Mouse (Mus musculus) forebrain, embryonic 14.5 days (tissue): ENCODE measurements at regions not wholly inside any gene's neighbourhood (a gene's known extent, or its start where the extent isn't known, plus 50 kb on each side); places are given as distances from the start of the nearest gene placed in this dataset.
"Not testable (repeated sequence)": the region's sequence is repeated elsewhere in the genome, so short reads cannot be mapped to it uniquely, and the experiment has no call there.

ENCODE experiments used
- ATAC-seq: fragments of 200-750 bp; cut with Nextera tagmentation; 2 replicates; pipeline ENCODE4 v1.8.0; 2017; ENCODE audit warnings: mild to moderate bottlenecking, moderate library complexity
- DNase-seq: peaks from one replicate; pipeline ENCODE4 v3.0.0-alpha.2; 2015; ENCODE audit warnings: low spot score
- H3K27ac ChIP-seq: fragments of 300-500 bp; sonication (generic); 2 replicates; pipeline ENCODE4 v1.5.1; 2014; ENCODE audit warnings: low read depth, mild to moderate bottlenecking, control low read depth, low read length, moderate library complexity
- H3K27me3 ChIP-seq: fragments of 300-500 bp; sonication (generic); replicated peaks from 2 replicates; pipeline ENCODE4 v1.6.1; 2014; ENCODE audit warnings: low read length, control low read depth, mixed read lengths; ENCODE audit not compliant: control insufficient read depth, insufficient read depth
- H3K36me3 ChIP-seq: fragments of 300-500 bp; sonication (generic); 2 replicates; pipeline ENCODE4 v1.6.1; 2014; ENCODE audit warnings: low read length, control low read depth; ENCODE audit not compliant: control insufficient read depth, insufficient read depth
- H3K4me1 ChIP-seq: fragments of 300-500 bp; sonication (generic); 2 replicates; pipeline ENCODE4 v1.6.1; 2014; ENCODE audit warnings: antibody characterized with exemption, low read length, control low read depth; ENCODE audit not compliant: control insufficient read depth, insufficient read depth
- H3K4me2 ChIP-seq: fragments of 300-500 bp; sonication (generic); 2 replicates; pipeline ENCODE4 v1.6.1; 2014; ENCODE audit warnings: mild to moderate bottlenecking, control low read depth, low read length
- H3K4me3 ChIP-seq: fragments of 300-500 bp; sonication (generic); 2 replicates; pipeline ENCODE4 v1.5.1; 2014; ENCODE audit warnings: low read depth, low read length, control low read depth
- H3K9ac ChIP-seq: fragments of 300-500 bp; sonication (generic); 2 replicates; pipeline ENCODE4 v1.6.1; 2014; ENCODE audit warnings: mild to moderate bottlenecking, low read length, control low read depth, moderate library complexity
- H3K9me3 ChIP-seq: fragments of 300-500 bp; sonication (generic); replicated peaks from 2 replicates; pipeline ENCODE4 v1.6.1; 2016; ENCODE audit warnings: low read length, control low read depth, mixed read lengths; ENCODE audit not compliant: control insufficient read depth
- WGBS: fragments of 180-500 bp; shearing (Covaris S2); extraction: QIAGEN DNeasy Blood & Tissue Kit; methylation state at CpG from one replicate; pipeline ENCODE4 v1.1.7; 2014; 5-methylcytosine and 5-hydroxymethylcytosine counted together

DNA sequence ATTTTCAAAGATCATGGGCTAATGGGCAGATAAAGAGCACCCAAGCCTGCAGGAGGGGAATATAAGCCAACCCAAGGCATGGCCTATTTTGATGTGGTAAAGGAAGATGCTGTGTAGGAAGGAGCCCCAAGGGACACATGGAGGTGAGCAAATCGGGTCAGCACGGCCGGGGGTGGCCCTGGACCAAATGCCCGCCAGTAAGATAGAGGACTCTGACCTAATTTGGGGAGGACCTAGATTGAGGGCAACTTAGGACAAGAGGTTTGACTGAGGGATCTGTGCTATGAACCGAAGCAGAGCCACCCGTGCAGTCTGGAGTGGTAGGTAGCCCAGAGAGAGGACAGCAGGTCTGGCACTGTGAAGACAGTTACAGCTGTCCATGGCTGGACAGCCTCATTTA, 166.9 kb upstream of the Myt1l start:
- H3K4me3 ChIP-seq = no peak overlapping the region
- no peaks in the 10 kb centered on the region for H3K9me3 ChIP-seq
- no peak overlapping the region for H3K9ac ChIP-seq
- no peak for DNase-seq
- H3K4me1 ChIP-seq = peaks cover 8% of the 10 kb centered on the region; the same call in 1 of the 2 replicates
- WGBS = 96% methylated on average over 6 of the region's 6 CpGs
- H3K27me3 ChIP-seq = no peaks in the 10 kb centered on the region
- no peak for ATAC-seq
- H3K27ac ChIP-seq = no peak overlapping the region
- no peak overlapping the region for H3K4me2 ChIP-seq
- no peaks in the 10 kb centered on the region for H3K36me3 ChIP-seq

GRCm38 (mm10) chr12:29367741-29368106, 160.5 kb upstream of the Myt1l start:
- not testable (repeated sequence) for H3K27me3 ChIP-seq, ATAC-seq, DNase-seq, H3K9me3 ChIP-seq, H3K36me3 ChIP-seq
- peak overlapping the region; percentile 47 for H3K4me2 ChIP-seq
- H3K9ac ChIP-seq = peak overlapping the region; percentile 57
- H3K4me3 ChIP-seq = peak overlapping the region; percentile 19
- H3K27ac ChIP-seq = peak overlapping the region; percentile 91
- peaks cover 18% of the 10 kb centered on the region for H3K4me1 ChIP-seq
- 21% methylated on average over 3 of the region's 3 CpGs for WGBS

- Histone ChIP-seq H3K4me2 (peak overlapping the region; percentile 47), H3K4me1 (peaks cover 18% of the 10 kb centered on the region), H3K36me3 (no peaks in the 10 kb centered on the region), H3K9ac (peak overlapping the region; percentile 57), H3K27ac (peak overlapping the region; percentile 91), H3K9me3 (no peaks in the 10 kb centered on the region), H3K27me3 (no peaks in the 10 kb centered on the region), H3K4me3 (peak overlapping the region; percentile 19)
- peak; percentile 91 for DNase-seq
- 4% methylated on average over 19 of the region's 19 CpGs for WGBS
- peak; percentile 95 for ATAC-seq
Measured at GRCm38 (mm10) chr12:29368107-29368819, 159.9 kb upstream of the Myt1l start.

DNA sequence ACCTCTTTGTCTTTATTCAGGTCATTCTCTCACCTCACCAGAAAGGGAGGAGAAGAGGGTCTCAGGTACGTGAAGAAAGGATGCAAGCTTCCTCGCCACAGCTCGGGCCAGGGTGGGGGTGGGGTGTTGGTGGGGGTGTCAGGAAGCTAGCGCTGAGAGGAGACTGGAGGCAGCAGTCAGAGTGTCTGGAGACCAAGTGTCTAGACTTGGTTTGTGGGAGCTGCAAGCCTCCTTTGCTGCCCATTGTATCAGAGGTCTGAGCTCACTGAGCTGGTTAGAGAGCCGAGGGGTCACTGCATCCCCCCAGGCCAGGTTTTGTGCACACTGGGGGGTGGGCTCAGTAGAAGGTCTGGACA, 159.4 kb upstream of the Myt1l start:
- no peaks in the 10 kb centered on the region for H3K27me3 ChIP-seq
- peaks cover 18% of the 10 kb centered on the region for H3K4me1 ChIP-seq
- H3K4me3 ChIP-seq = peak overlapping the region; percentile 19
- DNase-seq (no peak), ATAC-seq (peak; percentile 57)
- H3K4me2 ChIP-seq = peak overlapping the region; percentile 47
- no peaks in the 10 kb centered on the region for H3K36me3 ChIP-seq
- H3K27ac ChIP-seq = peak overlapping the region; percentile 91
- 2% methylated on average over 5 of the region's 5 CpGs for whole genome bisulfite sequencing
- H3K9ac ChIP-seq = peak overlapping the region; percentile 57
- no peaks in the 10 kb centered on the region for H3K9me3 ChIP-seq

DNA sequence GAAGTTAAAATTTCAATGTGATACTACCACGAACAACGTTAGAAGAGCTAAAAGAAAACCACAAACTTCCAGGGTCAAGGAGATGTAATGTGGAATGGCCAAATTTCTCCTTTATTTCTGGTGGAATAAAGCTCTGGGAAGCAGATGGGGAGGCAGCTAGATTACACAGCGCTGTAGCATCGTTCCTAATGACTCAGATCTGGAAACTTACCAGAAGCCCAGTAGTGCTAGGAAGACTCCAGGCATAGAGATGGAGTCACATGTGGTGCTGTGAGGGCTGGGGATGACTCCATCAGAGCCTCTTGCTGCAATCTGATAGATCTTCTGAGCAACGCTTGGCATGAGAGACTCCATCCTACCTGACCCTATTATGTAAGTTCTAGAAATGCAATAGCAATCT, 136.4 kb upstream of the Myt1l start:
- DNase-seq = no peak
- Histone ChIP-seq H3K4me2 (no peak overlapping the region), H3K27ac (no peak overlapping the region), H3K36me3 (no peaks in the 10 kb centered on the region), H3K9me3 (no peaks in the 10 kb centered on the region), H3K4me1 (no peaks in the 10 kb centered on the region), H3K9ac (no peak overlapping the region), H3K4me3 (no peak overlapping the region), H3K27me3 (no peaks in the 10 kb centered on the region)
- ATAC-seq = no peak
- 88% methylated on average over 5 of the region's 5 CpGs for WGBS

- no peaks in the 10 kb centered on the region for H3K9me3 ChIP-seq
Measured at GRCm38 (mm10) chr12:29394271-29394670, 133.9 kb upstream of the Myt1l start.

GRCm38 (mm10) chr12:29394881-29395280, 133.3 kb upstream of the Myt1l start:
- no peaks in the 10 kb centered on the region for H3K36me3 ChIP-seq
- 2% methylated on average over 6 of the region's 6 CpGs for WGBS
- H3K27ac ChIP-seq = no peak overlapping the region
- DNase-seq = peak; percentile 19
- no peaks in the 10 kb centered on the region for H3K27me3 ChIP-seq
- no peak overlapping the region for H3K4me2 ChIP-seq
- no peak overlapping the region for H3K9ac ChIP-seq
- no peaks in the 10 kb centered on the region for H3K4me1 ChIP-seq
- no peaks in the 10 kb centered on the region for H3K9me3 ChIP-seq
- ATAC-seq = no peak
- no peak overlapping the region for H3K4me3 ChIP-seq

More at GRCm38 (mm10) chr12:29394271-29394670, 133.9 kb upstream of the Myt1l start:
- no peak overlapping the region for H3K4me3 ChIP-seq
- H3K27me3 ChIP-seq = no peaks in the 10 kb centered on the region
- WGBS = 41% methylated on average over 1 of the region's 1 CpGs
- no peaks in the 10 kb centered on the region for H3K4me1 ChIP-seq
- H3K27ac ChIP-seq = no peak overlapping the region
- no peaks in the 10 kb centered on the region for H3K36me3 ChIP-seq
- H3K9ac ChIP-seq = no peak overlapping the region
- no peak overlapping the region for H3K4me2 ChIP-seq
- ATAC-seq = no peak
- DNase-seq = no peak

GRCm38 (mm10) chr12:29395401-29395982, 132.7 kb upstream of the Myt1l start:
- Histone ChIP-seq H3K4me3 (no peak overlapping the region), H3K27ac (no peak overlapping the region), H3K27me3 (no peaks in the 10 kb centered on the region), H3K9me3 (no peaks in the 10 kb centered on the region), H3K4me2 (no peak overlapping the region), H3K36me3 (no peaks in the 10 kb centered on the region), H3K9ac (no peak overlapping the region), H3K4me1 (no peaks in the 10 kb centered on the region)
- no peak for DNase-seq
- ATAC-seq = no peak
- WGBS = 86% methylated on average over 14 of the region's 14 CpGs

GRCm38 (mm10) chr12:29404434-29404833, 123.8 kb upstream of the Myt1l start:
- 24% methylated on average over 1 of the region's 1 CpGs for WGBS
- Histone ChIP-seq H3K9ac (no peak overlapping the region), H3K9me3 (no peaks in the 10 kb centered on the region), H3K27ac (no peak overlapping the region), H3K27me3 (no peaks in the 10 kb centered on the region), H3K4me3 (no peak overlapping the region), H3K4me1 (no peaks in the 10 kb centered on the region), H3K36me3 (no peaks in the 10 kb centered on the region), H3K4me2 (no peak overlapping the region)
- DNase-seq (no peak), ATAC-seq (no peak)
